Mouse (Mus musculus) hindbrain, postnatal 0 days (tissue): ENCODE measurements around the gene Nudt16. TPM values are rescaled to one million over a fixed set of nuclear protein-coding genes. Genes with fewer than 3 reads are reported as not detected.
"Not testable (repeated sequence)": the region's sequence is repeated elsewhere in the genome, so short reads cannot be mapped to it uniquely, and the experiment has no call there.

Experiments used
- ATAC-seq: fragments of 200-750 bp; cut with Nextera tagmentation; 2 replicates; pipeline ENCODE4 v1.8.0; 2017; ENCODE audit warnings: mild to moderate bottlenecking, moderate TSS enrichment, moderate library complexity
- DNase-seq: peaks from one replicate; pipeline ENCODE4 v3.0.0-alpha.2; 2015; ENCODE audit warnings: low spot score
- H3K27ac ChIP-seq: fragments of 300-500 bp; sonication (generic); 2 replicates; pipeline ENCODE4 v1.5.1; 2014; ENCODE audit warnings: mild to moderate bottlenecking
- H3K27me3 ChIP-seq: fragments of 300-500 bp; sonication (generic); 2 replicates; pipeline ENCODE4 v1.6.1; 2014; ENCODE audit warnings: low read length, mixed read lengths; ENCODE audit not compliant: insufficient read depth
- H3K36me3 ChIP-seq: fragments of 300-500 bp; sonication (generic); 2 replicates; pipeline ENCODE4 v1.6.1; 2014; ENCODE audit warnings: low read length, mixed read lengths; ENCODE audit not compliant: insufficient read depth
- H3K4me1 ChIP-seq: fragments of 300-500 bp; sonication (generic); 2 replicates; pipeline ENCODE4 v1.6.1; 2014; ENCODE audit warnings: antibody characterized with exemption, low read length, mixed read lengths; ENCODE audit not compliant: insufficient read depth
- H3K4me2 ChIP-seq: fragments of 300-500 bp; sonication (generic); 2 replicates; pipeline ENCODE4 v1.6.1; 2014; ENCODE audit warnings: low read depth, mild to moderate bottlenecking, low read length, moderate library complexity, mixed read lengths
- H3K4me3 ChIP-seq: fragments of 300-500 bp; sonication (generic); 2 replicates; pipeline ENCODE4 v1.5.1; 2014; ENCODE audit warnings: low read length
- H3K9ac ChIP-seq: fragments of 300-500 bp; sonication (generic); replicated peaks from 2 replicates; pipeline ENCODE4 v1.6.1; 2014; ENCODE audit warnings: mild to moderate bottlenecking, low read length, moderate library complexity, mixed read lengths
- H3K9me3 ChIP-seq: fragments of 300-500 bp; sonication (generic); 2 replicates; pipeline ENCODE4 v1.6.1; 2016; ENCODE audit warnings: low read length, mixed read lengths
- CTCF ChIP-seq: IDR thresholded peaks from 2 replicates; pipeline ENCODE4 v1.5.1; 2016; ENCODE audit warnings: antibody characterized with exemption, control low read depth, low read depth
- WGBS: fragments of 180-500 bp; shearing (Covaris S2); extraction: QIAGEN DNeasy Blood & Tissue Kit; methylation state at CpG from one replicate; pipeline ENCODE4 v1.1.7; 2014; 5-methylcytosine and 5-hydroxymethylcytosine counted together
- polyA plus RNA-seq: library from polyadenylated mRNA; unstranded; fragments of >200 nt; fragmentation: Nextera tagmentation; extraction: Ambion mirVana; gene quantifications from 2 replicates; pipeline ENCODE4 v1.2.1, GENCODE M21; 2015
- total RNA-seq: library from RNA; depleted of rRNA; stranded (reverse); fragments of >200 nt; gene quantifications from 2 replicates; pipeline ENCODE4 v1.2.3, GENCODE M21; 2014; rRNA removed

The Nudt16 gene
- total RNA-seq (12.4 and 20.2 TPM in 2 replicates), polyA plus RNA-seq (29.6 and 30.3 TPM in 2 replicates)

DNA sequence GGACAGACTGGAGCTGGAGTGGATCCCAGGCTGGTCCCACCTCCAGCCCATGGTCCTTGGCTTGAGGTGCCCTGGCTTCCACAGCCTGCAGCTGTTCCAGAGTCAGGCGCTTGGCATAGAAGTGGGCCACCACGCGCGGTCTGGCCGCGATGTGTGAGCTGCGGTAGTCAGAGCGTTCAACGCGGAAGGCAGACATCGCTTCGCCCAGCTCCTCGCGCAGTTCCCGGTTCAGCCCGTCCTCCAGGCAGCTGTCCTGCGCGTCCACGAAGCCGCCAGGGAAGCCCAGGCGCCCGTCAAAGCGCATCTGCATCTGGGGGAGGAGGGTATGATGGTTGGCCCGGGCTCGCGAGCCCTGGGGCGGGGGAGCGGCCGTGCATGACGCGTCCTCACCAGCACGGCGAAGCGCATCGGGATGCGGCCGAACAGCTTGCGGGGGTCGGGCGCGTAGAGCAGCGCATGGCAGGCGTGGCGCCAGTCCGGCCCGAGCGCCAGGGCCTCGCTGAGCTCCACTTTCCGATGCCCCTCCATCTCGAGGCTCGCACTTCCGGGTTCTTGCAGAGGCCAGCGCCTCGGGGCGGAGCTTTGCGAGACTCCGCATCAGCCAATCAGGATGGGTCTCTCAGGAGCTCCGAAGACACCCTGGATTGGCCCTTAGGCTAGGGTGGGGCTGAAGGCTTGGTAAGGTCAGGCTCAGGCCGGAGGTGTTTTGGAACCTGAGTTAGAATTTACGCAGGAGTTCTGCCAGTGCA, at the start of gene Nudt16:
Nudt16 (minus strand) TSS at position 572 of the 749 bp plus-strand sequence.
- Histone ChIP-seq H3K27me3 (no peaks in the 10 kb centered on the region), H3K9me3 (no peaks in the 10 kb centered on the region), H3K9ac (peak within 1 kb of the TSS; percentile 73), H3K27ac (peak within 1 kb of the TSS; percentile 90), H3K4me1 (0 out of 2 replicates have a peak, but pooled peaks cover 2% of the 10 kb centered on the region), H3K4me2 (peak within 1 kb of the TSS; percentile 91), H3K4me3 (peak within 1 kb of the TSS; percentile 65), H3K36me3 (no peaks in the 10 kb centered on the region)
- ATAC-seq, result peak; percentile 98
- under 1% methylated on average over 60 of the region's 60 CpGs for WGBS
- peak; percentile 96 for DNase-seq
- peak; percentile 30; the same call in 1 of the 2 replicates for TF ChIP-seq CTCF

- Histone ChIP-seq H3K27me3 (no peaks in the 10 kb centered on the region), H3K9me3 (no peaks in the 10 kb centered on the region), H3K4me2 (no peak within 1 kb of the TSS), H3K36me3 (no peaks in the 10 kb centered on the region), H3K4me1 (no peaks in the 10 kb centered on the region), H3K27ac (no peak within 1 kb of the TSS), H3K9ac (no peak within 1 kb of the TSS), H3K4me3 (no peak within 1 kb of the TSS)
- DNase-seq (no peak), ATAC-seq (no peak)
- no peak for TF ChIP-seq CTCF
- WGBS, result 86% methylated on average over 6 of the region's 6 CpGs
These were observed 13.4 kb upstream of the Nudt16 start, which contains the start of gene 1700080E11Rik for GRCm38 (mm10) chr9:105144992-105145391. Gene 1700080E11Rik (minus strand): TSS chr9:105145092.

DNA sequence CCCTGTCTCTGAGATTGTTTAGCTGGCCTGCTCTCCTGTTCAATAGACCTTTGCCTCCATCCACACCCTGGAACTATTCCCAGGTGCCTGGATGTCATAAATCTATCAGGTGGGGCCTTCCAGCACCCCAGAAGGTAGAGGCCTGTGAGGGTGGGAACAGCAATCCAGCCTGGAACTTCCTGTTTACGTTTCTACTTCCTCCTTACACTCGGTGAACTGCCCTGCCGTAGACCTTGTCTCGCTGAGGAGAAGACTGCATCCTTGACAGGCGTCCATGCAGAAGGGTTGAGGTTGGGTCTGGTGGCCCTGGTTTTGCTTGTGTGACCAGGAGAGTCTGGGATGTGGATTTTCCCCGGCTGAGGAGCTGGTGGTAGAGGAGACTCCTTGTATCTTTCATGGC, 7.6 kb upstream of the Nudt16 start:
- Histone ChIP-seq H3K4me1 (no peaks in the 10 kb centered on the region), H3K36me3 (no peaks in the 10 kb centered on the region), H3K4me3 (no peak overlapping the region), H3K9me3 (no peaks in the 10 kb centered on the region), H3K27me3 (no peaks in the 10 kb centered on the region), H3K27ac (no peak overlapping the region), H3K9ac (no peak overlapping the region), H3K4me2 (no peak overlapping the region)
- no peak for TF ChIP-seq CTCF
- 87% methylated on average over 6 of the region's 6 CpGs for WGBS
- no peak for DNase-seq
- no peak for ATAC-seq

GRCm38 (mm10) chr9:105136404-105136803, 4.8 kb upstream of the Nudt16 start:
- Histone ChIP-seq H3K36me3 (no peaks in the 10 kb centered on the region), H3K4me1 (no peaks in the 10 kb centered on the region), H3K27ac (no peak overlapping the region), H3K4me3 (no peak overlapping the region), H3K9ac (no peak overlapping the region), H3K27me3 (no peaks in the 10 kb centered on the region), H3K9me3 (no peaks in the 10 kb centered on the region), H3K4me2 (no peak overlapping the region)
- 47% methylated on average over 1 of the region's 1 CpGs for WGBS
- no peak for TF ChIP-seq CTCF
- ATAC-seq (no peak), DNase-seq (no peak)

DNA sequence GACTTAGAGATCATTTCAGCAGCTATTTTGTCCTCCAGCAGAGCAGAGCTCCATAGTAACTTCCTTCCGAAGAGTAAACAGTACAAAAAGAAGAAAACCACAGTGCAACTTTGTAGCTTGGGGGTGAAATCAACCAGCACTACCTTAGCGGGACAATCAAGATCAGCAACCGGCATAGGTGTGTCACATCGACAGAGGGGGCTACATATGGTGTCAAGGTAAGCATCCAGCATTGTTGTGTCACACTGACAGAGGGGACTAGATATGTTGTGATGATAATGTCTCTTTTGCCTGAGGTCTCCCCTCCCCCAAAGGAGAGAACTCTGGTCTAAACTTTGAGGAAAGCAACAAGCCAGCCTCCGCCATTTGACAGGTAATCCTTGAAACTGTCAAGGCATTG, 2.9 kb upstream of the Nudt16 start:
- H3K9me3 ChIP-seq, result no peaks in the 10 kb centered on the region
- ATAC-seq (no peak), DNase-seq (no peak)
- H3K27me3 ChIP-seq, result no peaks in the 10 kb centered on the region
- H3K4me2 ChIP-seq, result no peak overlapping the region
- no peak overlapping the region for H3K9ac ChIP-seq
- H3K4me1 ChIP-seq, result 0 out of 2 replicates have a peak, but pooled peaks cover 1% of the 10 kb centered on the region
- 87% methylated on average over 5 of the region's 5 CpGs for WGBS
- H3K4me3 ChIP-seq, result no peak overlapping the region
- TF ChIP-seq CTCF, result no peak
- no peaks in the 10 kb centered on the region for H3K36me3 ChIP-seq
- no peak overlapping the region for H3K27ac ChIP-seq

DNA sequence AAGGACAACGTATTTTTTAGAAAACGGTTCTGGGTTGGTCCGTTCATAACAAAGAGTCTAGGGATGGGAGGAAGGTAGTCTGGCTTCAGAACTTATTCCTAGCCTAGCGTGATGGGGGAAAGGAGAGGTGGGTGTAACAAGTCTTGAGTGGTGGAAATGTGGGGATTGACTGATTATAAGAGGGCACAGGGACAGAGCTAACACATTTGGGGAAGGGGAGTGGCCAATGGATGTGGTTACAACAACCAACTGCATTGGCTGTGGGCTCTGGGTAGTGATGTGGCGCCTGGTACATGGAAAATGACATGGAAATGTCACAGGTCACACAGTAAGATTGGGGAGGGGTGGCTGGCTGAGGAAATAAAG, 361 bp upstream of the Nudt16 start:
- 26% methylated on average over 5 of the region's 5 CpGs for WGBS
- ATAC-seq, result peak; percentile 60; the same call in 1 of the 2 replicates
- Histone ChIP-seq H3K9ac (peak overlapping the region; percentile 73; the same call in 1 of the 2 replicates), H3K9me3 (no peaks in the 10 kb centered on the region), H3K27me3 (no peaks in the 10 kb centered on the region), H3K27ac (peak overlapping the region; percentile 90; the same call in 1 of the 2 replicates), H3K4me2 (peak overlapping the region; percentile 91), H3K4me1 (0 out of 2 replicates have a peak, but pooled peaks cover 2% of the 10 kb centered on the region), H3K4me3 (peak overlapping the region; percentile 65), H3K36me3 (no peaks in the 10 kb centered on the region)
- no peak for TF ChIP-seq CTCF
- DNase-seq, result no peak

DNA sequence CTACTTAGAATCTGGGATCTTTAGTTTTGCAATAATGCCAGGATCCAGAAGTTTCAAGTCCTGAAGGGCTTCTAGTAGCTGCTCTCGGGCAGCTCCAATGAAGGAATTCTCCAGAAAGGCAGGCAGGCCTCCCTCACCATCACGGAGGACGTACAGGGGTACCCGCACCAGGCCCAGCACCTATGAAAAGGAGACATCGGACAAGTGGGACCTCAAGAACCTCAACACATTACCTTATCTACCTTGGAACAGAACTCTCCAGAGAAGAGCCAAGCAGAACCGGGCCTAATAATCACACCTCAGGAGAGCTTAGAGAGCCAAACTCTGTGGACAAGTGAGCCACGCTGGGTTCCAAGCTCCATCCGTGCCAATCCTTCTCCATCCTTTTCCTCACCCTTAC, 1.3 kb downstream of the Nudt16 start:
- DNase-seq (no peak), ATAC-seq (no peak)
- H3K4me1 ChIP-seq, result 0 out of 2 replicates have a peak, but pooled peaks cover 2% of the 10 kb centered on the region
- 94% methylated on average over 8 of the region's 8 CpGs for WGBS
- H3K36me3 ChIP-seq, result no peaks in the 10 kb centered on the region
- H3K9me3 ChIP-seq, result no peaks in the 10 kb centered on the region
- no peak overlapping the region for H3K9ac ChIP-seq
- no peak overlapping the region for H3K27ac ChIP-seq
- H3K27me3 ChIP-seq, result no peaks in the 10 kb centered on the region
- TF ChIP-seq CTCF, result no peak
- no peak overlapping the region for H3K4me2 ChIP-seq
- no peak overlapping the region for H3K4me3 ChIP-seq

DNA sequence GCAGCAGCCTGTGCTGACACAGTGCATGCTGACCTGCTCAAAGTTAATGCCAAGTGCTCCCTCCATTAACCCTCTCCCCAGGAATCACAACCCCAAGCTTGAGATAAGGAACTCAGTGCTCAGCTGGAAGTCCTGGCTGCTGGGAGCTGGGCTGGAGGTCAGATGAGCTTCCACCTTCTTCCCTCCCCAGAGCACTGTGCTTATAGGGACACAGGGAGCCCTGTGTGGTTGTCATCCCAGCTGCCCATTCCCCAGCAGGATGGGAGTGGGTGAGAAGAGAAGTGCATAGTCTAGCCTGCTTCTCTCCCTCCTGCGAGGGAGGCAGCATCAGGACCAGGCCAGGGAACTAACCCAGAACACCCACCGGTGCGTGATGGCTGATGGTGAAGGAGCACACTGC, 6.4 kb downstream of the Nudt16 start:
- not testable (repeated sequence) for H3K4me2 ChIP-seq, H3K27ac ChIP-seq, H3K4me3 ChIP-seq, H3K9me3 ChIP-seq, H3K27me3 ChIP-seq, H3K4me1 ChIP-seq, H3K36me3 ChIP-seq, H3K9ac ChIP-seq, DNase-seq, ATAC-seq
- WGBS, result 78% methylated on average over 3 of the region's 3 CpGs
